Mouse (Mus musculus) thymus, postnatal 36 days (tissue): ENCODE measurements around the gene Gltp.

ENCODE experiments used
- DNase-seq, 2 experiments: peaks; one replicate each; pipeline ENCODE4 v3.0.0; 2022; ENCODE audit warnings: mixed read lengths in 2 of 2

Gene Gltp

GRCm38 (mm10) chr5:114657426-114657825 is 33.4 kb downstream of the Gltp start:
- no peak for DNase-seq

GRCm38 (mm10) chr5:114656305-114656704 is 34.5 kb downstream of the Gltp start:
- DNase-seq, result no peak

- DNase-seq, result no peak
Measured at GRCm38 (mm10) chr5:114655721-114656120, 35.1 kb downstream of the Gltp start.

GRCm38 (mm10) chr5:114653656-114654437 is 36.9 kb downstream of the Gltp start:
- DNase-seq, result no peak

- no peak for DNase-seq
Measured at GRCm38 (mm10) chr5:114651449-114651848, 39.3 kb downstream of the Gltp start.

GRCm38 (mm10) chr5:114651002-114651401 is 39.8 kb downstream of the Gltp start:
- no peak for DNase-seq

GRCm38 (mm10) chr5:114648728-114649311 is 42.0 kb downstream of the Gltp start:
- DNase-seq, result no peak

- peak; percentile 14 to 30 for DNase-seq
Measured at GRCm38 (mm10) chr5:114647211-114647974, 43.4 kb downstream of the Gltp start.

GRCm38 (mm10) chr5:114645916-114646315 is 44.9 kb downstream of the Gltp start:
- DNase-seq, result no peak

GRCm38 (mm10) chr5:114644918-114645317 is 45.9 kb downstream of the Gltp start:
- DNase-seq, result no peak

GRCm38 (mm10) chr5:114640809-114641208 is 50.0 kb downstream of the Gltp start:
- no peak for DNase-seq

- DNase-seq, result no peak
Measured at GRCm38 (mm10) chr5:114639645-114639957, 51.2 kb downstream of the Gltp start.

- DNase-seq, result peak; percentile 80 to 85
Measured at GRCm38 (mm10) chr5:114638769-114639644, 51.8 kb downstream of the Gltp start.

GRCm38 (mm10) chr5:114636091-114636490 is 54.7 kb downstream of the Gltp start:
- no peak for DNase-seq

- DNase-seq, result peak in 1 of 2 experiments; percentile 34
Measured at GRCm38 (mm10) chr5:114631336-114631735, 59.4 kb downstream of the Gltp start.

- peak; percentile 67 to 73 for DNase-seq
Measured at GRCm38 (mm10) chr5:114625590-114625989, 65.2 kb downstream of the Gltp start.

GRCm38 (mm10) chr5:114620305-114620704 is 70.5 kb downstream of the Gltp start:
- DNase-seq, result no peak
